In genomic region chr5:132526395-132526794, GRCm38 (mm10) we compare ENCODE assay signal across 19 mouse cellular contexts.
"Had no signal": no experiment of that assay in that cellular context is flagged by ENCODE, and none has a peak within 500 bp of the region (broad histone marks: within the 10 kb centered on the region; RNA-seq: fewer than 3 reads in every experiment).

No protein-coding gene starts in this region.

- DNase-seq: lung, adult 18-20 months; lung, embryonic 14.5 days; lung, postnatal 10 days; lung, postnatal 4 days; midbrain, embryonic 14.5 days; retina, postnatal 1 day; right cerebral cortex, adult 18-20 months; right cerebral cortex, postnatal 25 days; right cerebral cortex, postnatal 4 days; spleen, adult 18-20 months; thymus, adult 18-20 months; thymus, postnatal 14 days; thymus, postnatal 36 days had no signal

- H3K27ac ChIP-seq: midbrain, embryonic 10.5 days; midbrain, embryonic 12.5 days; neural tube, embryonic 13.5 days; neural tube, embryonic 15.5 days had no signal

- H3K27me3 ChIP-seq: neural tube, embryonic 13.5 days; neural tube, embryonic 15.5 days had no signal

- ATAC-seq: midbrain, embryonic 16.5 days had no signal

- H3K4me3 ChIP-seq: midbrain, embryonic 10.5 days; midbrain, embryonic 12.5 days; myocyte; neural tube, embryonic 13.5 days; neural tube, embryonic 15.5 days had no signal

- H3K9me3 ChIP-seq: midbrain, embryonic 10.5 days; midbrain, embryonic 12.5 days; neural tube, embryonic 13.5 days; neural tube, embryonic 15.5 days had no signal

- H3K36me3 ChIP-seq: midbrain, embryonic 10.5 days; midbrain, embryonic 12.5 days; neural tube, embryonic 13.5 days; neural tube, embryonic 15.5 days had no signal
